Mouse (Mus musculus): ENCODE data around the gene Lpcat1. TPM values are rescaled to one million over a fixed set of nuclear protein-coding genes. Genes with fewer than 3 reads are reported as not detected.

The Lpcat1 gene
- total RNA-seq, 1 experiment, result 105 TPM

DNA sequence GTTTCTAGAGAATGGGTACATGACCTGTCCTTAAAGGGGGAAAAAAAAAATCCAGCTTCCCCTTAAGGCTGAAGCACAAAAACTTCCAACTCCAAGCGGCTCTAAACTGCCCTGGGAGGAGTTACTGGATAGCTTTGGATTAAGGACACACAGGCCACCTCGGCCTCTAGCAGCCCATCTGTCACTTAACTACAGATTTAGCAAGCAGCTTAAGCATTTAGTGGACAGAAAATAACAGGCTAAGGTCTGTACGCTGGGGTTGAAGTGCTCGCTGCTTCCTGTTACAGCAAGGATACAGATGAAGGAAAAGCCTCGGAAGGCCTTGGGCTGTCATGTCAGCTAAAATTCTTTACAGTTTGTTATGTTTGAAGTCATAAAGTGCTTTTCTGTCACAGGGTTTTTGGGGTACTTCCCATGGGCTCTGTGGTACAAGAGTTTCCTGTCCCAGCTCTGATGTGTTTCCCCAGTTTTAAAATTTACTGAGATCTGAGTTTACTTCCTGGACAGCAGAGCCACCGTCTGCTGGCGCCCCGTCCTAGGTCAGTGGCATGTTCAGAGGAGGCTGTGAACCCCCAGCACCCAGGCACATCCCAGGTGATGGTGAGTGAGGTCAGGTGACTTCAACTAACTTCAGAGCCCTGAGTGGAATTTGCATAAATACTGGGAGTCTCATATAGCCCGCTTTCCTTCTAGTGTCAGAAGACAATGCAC, 2.4 kb downstream of the Lpcat1 start:
- Histone ChIP-seq H3K4me3 (ENCODE audit: insufficient read depth in 1 of 2, low read depth in 1 of 2, low read length in 2 of 2, poor library complexity in 1 of 2, severe bottlenecking in 1 of 2) (no peak overlapping the region), H3K4me1 (ENCODE audit: control insufficient read depth in 2 of 2, insufficient read depth in 2 of 2, low read length in 2 of 2, poor library complexity in 1 of 2) (peaks cover 0 to 3% of the 10 kb centered on the region in 2 experiments; a peak in 1 of 4 replicates), H3K27ac (ENCODE audit: insufficient read depth, low read depth, low read length, poor library complexity, severe bottlenecking) (no peak overlapping the region), H3K9me3 (ENCODE audit: control insufficient read depth, insufficient read depth, low read depth, low read length) (no peaks in the 10 kb centered on the region), H3K36me3 (ENCODE audit: control insufficient read depth, insufficient read depth, low read length, poor library complexity, severe bottlenecking) (peaks cover 6% of the 10 kb centered on the region; the same call in 1 of the 2 replicates), H3K9ac (ENCODE audit: insufficient read depth, low read depth, low read length, poor library complexity, severe bottlenecking) (no peak overlapping the region)
- in situ Hi-C loops (cut with MboI; ENCODE audit: low sequenced_read_pairs in 2 of 2, unreplicated experiment in 2 of 2), result no loop called here
- DNase-seq (ENCODE audit: low read depth, low spot score), result no peak
- TF ChIP-seq ZNF384 (IDR thresholded peaks at IDR 0.05; ENCODE audit: low read depth, low read length) (no peak), MAFK (IDR thresholded peaks at IDR 0.05; ENCODE audit: insufficient read depth, low read depth, low read length) (no peak), ZC3H11A (IDR thresholded peaks at IDR 0.05; ENCODE audit: borderline replicate concordance, low read depth, low read length) (no peak), HCFC1 (IDR thresholded peaks at IDR 0.05; ENCODE audit: borderline replicate concordance, insufficient read depth, low read length) (no peak), CHD2 (IDR thresholded peaks at IDR 0.05; ENCODE audit: low read depth, low read length) (no peak)

DNA sequence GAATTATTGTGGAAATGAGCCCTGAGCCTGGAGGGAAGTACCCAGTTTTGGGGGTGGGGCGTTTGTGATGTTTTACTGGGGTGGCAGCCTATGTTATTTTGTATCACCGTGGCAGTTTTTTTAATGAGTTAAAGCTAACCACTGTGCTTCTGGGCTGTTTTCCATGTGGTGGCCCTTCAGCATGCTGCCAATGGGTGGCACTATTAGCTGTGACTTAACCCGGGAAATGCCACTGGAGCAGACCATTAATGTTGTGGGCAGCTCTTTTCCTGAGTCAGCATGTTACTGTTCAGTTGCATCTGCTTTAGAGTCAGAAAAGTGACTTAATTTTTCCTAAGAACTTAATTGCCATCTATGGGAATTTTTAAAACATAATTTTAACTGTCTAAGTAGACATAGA, 5.5 kb downstream of the Lpcat1 start:
- H3K36me3 ChIP-seq (ENCODE audit: control insufficient read depth, insufficient read depth, low read length, poor library complexity, severe bottlenecking), result peaks cover 8% of the 10 kb centered on the region; the same call in 1 of the 2 replicates
- in situ Hi-C loops (cut with MboI; ENCODE audit: low sequenced_read_pairs in 2 of 2, unreplicated experiment in 2 of 2), result no loop called here
- peak; percentile 55 for TF ChIP-seq MAFK (IDR thresholded peaks at IDR 0.05; ENCODE audit: insufficient read depth, low read depth, low read length)
- TF ChIP-seq ZNF384 (IDR thresholded peaks at IDR 0.05; ENCODE audit: low read depth, low read length), result no peak
- TF ChIP-seq HCFC1 (IDR thresholded peaks at IDR 0.05; ENCODE audit: borderline replicate concordance, insufficient read depth, low read length), result no peak
- H3K27ac ChIP-seq (ENCODE audit: insufficient read depth, low read depth, low read length, poor library complexity, severe bottlenecking), result no peak overlapping the region
- no peak for DNase-seq (ENCODE audit: low read depth, low spot score)
- no peak overlapping the region for H3K9ac ChIP-seq (ENCODE audit: insufficient read depth, low read depth, low read length, poor library complexity, severe bottlenecking)
- no peaks in the 10 kb centered on the region for H3K9me3 ChIP-seq (ENCODE audit: control insufficient read depth, insufficient read depth, low read depth, low read length)
- no peak overlapping the region for H3K4me3 ChIP-seq (ENCODE audit: insufficient read depth in 1 of 2, low read depth in 1 of 2, low read length in 2 of 2, poor library complexity in 1 of 2, severe bottlenecking in 1 of 2)
- H3K4me1 ChIP-seq (ENCODE audit: control insufficient read depth in 2 of 2, insufficient read depth in 2 of 2, low read length in 2 of 2, poor library complexity in 1 of 2), result peaks cover 0 to 8% of the 10 kb centered on the region in 2 experiments; a peak in 1 of 4 replicates

DNA sequence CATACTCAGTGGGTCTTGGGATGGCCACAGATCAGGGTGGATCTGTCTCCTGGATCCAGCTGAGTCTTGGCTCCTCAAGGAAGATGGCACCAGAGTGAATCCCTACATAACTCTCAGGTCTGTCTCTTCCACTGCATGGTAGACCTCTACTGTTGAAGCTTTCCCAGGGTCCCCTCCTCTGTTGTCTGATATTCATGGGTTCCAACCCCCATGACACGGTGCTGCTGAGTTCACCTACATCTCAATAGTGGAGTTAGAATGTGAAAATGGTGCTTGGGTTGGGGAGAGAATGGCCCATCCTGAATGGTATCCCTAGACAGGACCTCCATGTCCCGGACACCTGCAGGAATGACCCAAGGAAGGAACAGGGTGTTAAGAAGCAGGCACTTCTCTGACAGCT, 6.7 kb downstream of the Lpcat1 start:
- in situ Hi-C loops (cut with MboI; ENCODE audit: low sequenced_read_pairs in 2 of 2, unreplicated experiment in 2 of 2), result no loop called here
- H3K4me3 ChIP-seq (ENCODE audit: insufficient read depth in 1 of 2, low read depth in 1 of 2, low read length in 2 of 2, poor library complexity in 1 of 2, severe bottlenecking in 1 of 2), result no peak overlapping the region
- H3K9ac ChIP-seq (ENCODE audit: insufficient read depth, low read depth, low read length, poor library complexity, severe bottlenecking), result no peak overlapping the region
- no peaks in the 10 kb centered on the region for H3K9me3 ChIP-seq (ENCODE audit: control insufficient read depth, insufficient read depth, low read depth, low read length)
- no peak for DNase-seq (ENCODE audit: low read depth, low spot score)
- no peak overlapping the region for H3K27ac ChIP-seq (ENCODE audit: insufficient read depth, low read depth, low read length, poor library complexity, severe bottlenecking)
- TF ChIP-seq HCFC1 (IDR thresholded peaks at IDR 0.05; ENCODE audit: borderline replicate concordance, insufficient read depth, low read length), result no peak
- no peak for TF ChIP-seq ZC3H11A (IDR thresholded peaks at IDR 0.05; ENCODE audit: borderline replicate concordance, low read depth, low read length)
- TF ChIP-seq CHD2 (IDR thresholded peaks at IDR 0.05; ENCODE audit: low read depth, low read length), result no peak
- TF ChIP-seq ZNF384 (IDR thresholded peaks at IDR 0.05; ENCODE audit: low read depth, low read length), result no peak
- TF ChIP-seq MAFK (IDR thresholded peaks at IDR 0.05; ENCODE audit: insufficient read depth, low read depth, low read length), result no peak
- peaks cover 8% of the 10 kb centered on the region; the same call in 1 of the 2 replicates for H3K36me3 ChIP-seq (ENCODE audit: control insufficient read depth, insufficient read depth, low read length, poor library complexity, severe bottlenecking)
- H3K4me1 ChIP-seq (ENCODE audit: control insufficient read depth in 2 of 2, insufficient read depth in 2 of 2, low read length in 2 of 2, poor library complexity in 1 of 2), result peaks cover 0 to 6% of the 10 kb centered on the region in 2 experiments; a peak in 1 of 4 replicates

DNA sequence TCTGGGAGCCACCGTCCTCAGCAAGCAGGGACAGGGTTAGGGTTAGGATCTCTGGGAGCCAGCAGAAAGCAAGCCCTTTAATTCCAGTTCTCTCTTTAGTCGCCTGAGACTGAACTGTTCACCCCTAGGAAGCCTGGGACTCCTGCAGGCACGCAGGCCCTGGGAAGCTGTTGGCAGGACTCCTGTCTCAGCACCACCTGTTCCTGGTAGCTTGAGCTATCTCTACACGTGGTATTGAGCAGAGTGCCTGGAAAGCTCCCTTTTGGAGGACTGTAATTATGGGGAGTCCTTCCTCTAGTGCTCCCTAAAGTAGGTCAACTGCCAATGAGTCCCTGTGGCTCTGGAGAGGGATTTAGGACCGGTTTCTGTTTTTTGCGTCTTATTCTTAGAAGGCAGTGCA, 7.2 kb downstream of the Lpcat1 start:
- no peak overlapping the region for H3K27ac ChIP-seq (ENCODE audit: insufficient read depth, low read depth, low read length, poor library complexity, severe bottlenecking)
- TF ChIP-seq HCFC1 (IDR thresholded peaks at IDR 0.05; ENCODE audit: borderline replicate concordance, insufficient read depth, low read length), result no peak
- TF ChIP-seq CHD2 (IDR thresholded peaks at IDR 0.05; ENCODE audit: low read depth, low read length), result no peak
- TF ChIP-seq ZNF384 (IDR thresholded peaks at IDR 0.05; ENCODE audit: low read depth, low read length), result no peak
- TF ChIP-seq MAFK (IDR thresholded peaks at IDR 0.05; ENCODE audit: insufficient read depth, low read depth, low read length), result no peak
- TF ChIP-seq ZC3H11A (IDR thresholded peaks at IDR 0.05; ENCODE audit: borderline replicate concordance, low read depth, low read length), result no peak
- H3K4me1 ChIP-seq (ENCODE audit: control insufficient read depth in 2 of 2, insufficient read depth in 2 of 2, low read length in 2 of 2, poor library complexity in 1 of 2), result peaks cover 0 to 6% of the 10 kb centered on the region in 2 experiments; a peak in 1 of 4 replicates
- H3K9ac ChIP-seq (ENCODE audit: insufficient read depth, low read depth, low read length, poor library complexity, severe bottlenecking), result no peak overlapping the region
- H3K36me3 ChIP-seq (ENCODE audit: control insufficient read depth, insufficient read depth, low read length, poor library complexity, severe bottlenecking), result peaks cover 8% of the 10 kb centered on the region; the same call in 1 of the 2 replicates
- in situ Hi-C loops (cut with MboI; ENCODE audit: low sequenced_read_pairs in 2 of 2, unreplicated experiment in 2 of 2), result no loop called here
- no peaks in the 10 kb centered on the region for H3K9me3 ChIP-seq (ENCODE audit: control insufficient read depth, insufficient read depth, low read depth, low read length)
- DNase-seq (ENCODE audit: low read depth, low spot score), result no peak
- no peak overlapping the region for H3K4me3 ChIP-seq (ENCODE audit: insufficient read depth in 1 of 2, low read depth in 1 of 2, low read length in 2 of 2, poor library complexity in 1 of 2, severe bottlenecking in 1 of 2)

Measured in ES-E14 (cell line).